Mouse (Mus musculus): ENCODE data around the gene Nadk2. TPM values are rescaled to one million over a fixed set of nuclear protein-coding genes. Genes with fewer than 3 reads are reported as not detected.

The Nadk2 gene
- total RNA-seq (2021), result 10 to 100 TPM; 21.1 to 25.0 TPM
- long read RNA-seq, experiment 1, full-length matches to known transcripts, result 25 of 41 reads
- long read RNA-seq, experiment 1, partial matches to known transcripts, result 1 of 41 reads
- long read RNA-seq, experiment 1, other reads (novel, unspliced or antisense), result 15 of 41 reads
- long read RNA-seq, experiment 2, full-length matches to known transcripts, result 31 of 60 reads
- long read RNA-seq, experiment 2, partial matches to known transcripts, result 5 of 60 reads
- long read RNA-seq, experiment 2, other reads (novel, unspliced or antisense), result 24 of 60 reads

GRCm38 (mm10) chr15:9070912-9071555, at the start of gene Nadk2:
Gene Nadk2 (plus strand): TSS chr15:9071260.
- intact Hi-C loops (cut with DNase I; ENCODE audit: low total_unique reads), result no loop called here

GRCm38 (mm10) chr15:9055704-9056103, 15.4 kb upstream of the Nadk2 start:
- intact Hi-C loops (cut with DNase I; ENCODE audit: low total_unique reads), result no loop called here
- DNase-seq, result no peak

More at GRCm38 (mm10) chr15:9070912-9071555, at the start of gene Nadk2:
- peak; percentile 99 for DNase-seq

- intact Hi-C loops (cut with DNase I; ENCODE audit: low total_unique reads), result no loop called here
- no peak for DNase-seq
Measured at GRCm38 (mm10) chr15:9059856-9060255, 11.2 kb upstream of the Nadk2 start.

- DNase-seq, result no peak
- intact Hi-C loops (cut with DNase I; ENCODE audit: low total_unique reads), result no loop called here
Measured at GRCm38 (mm10) chr15:9061150-9061882, 9.7 kb upstream of the Nadk2 start.

- DNase-seq, result no peak
- intact Hi-C loops (cut with DNase I; ENCODE audit: low total_unique reads), result no loop called here
Measured at GRCm38 (mm10) chr15:9068881-9069280, 2.2 kb upstream of the Nadk2 start.

- intact Hi-C loops (cut with DNase I; ENCODE audit: low total_unique reads), result no loop called here
- no peak for DNase-seq
Measured at GRCm38 (mm10) chr15:9070353-9070752, 707 bp upstream of the Nadk2 start.

- DNase-seq, result peak; percentile 48
- intact Hi-C loops (cut with DNase I; ENCODE audit: low total_unique reads), result no loop called here
Measured at GRCm38 (mm10) chr15:9071556-9072544, 790 bp downstream of the Nadk2 start.

GRCm38 (mm10) chr15:9072630-9073029, 1.6 kb downstream of the Nadk2 start:
- intact Hi-C loops (cut with DNase I; ENCODE audit: low total_unique reads), result no loop called here
- DNase-seq, result no peak

- intact Hi-C loops (cut with DNase I; ENCODE audit: low total_unique reads), result no loop called here
Measured at GRCm38 (mm10) chr15:9073067-9073608, 2.1 kb downstream of the Nadk2 start.

GRCm38 (mm10) chr15:9073684-9074083, 2.6 kb downstream of the Nadk2 start:
- intact Hi-C loops (cut with DNase I; ENCODE audit: low total_unique reads), result no loop called here
- no peak for DNase-seq

More at GRCm38 (mm10) chr15:9073067-9073608, 2.1 kb downstream of the Nadk2 start:
- DNase-seq, result no peak

- intact Hi-C loops (cut with DNase I; ENCODE audit: low total_unique reads), result no loop called here
- DNase-seq, result no peak
Measured at GRCm38 (mm10) chr15:9074139-9074538, 3.1 kb downstream of the Nadk2 start.

- no peak for DNase-seq
- intact Hi-C loops (cut with DNase I; ENCODE audit: low total_unique reads), result no loop called here
Measured at GRCm38 (mm10) chr15:9074671-9075070, 3.6 kb downstream of the Nadk2 start.

- DNase-seq, result no peak
- intact Hi-C loops (cut with DNase I; ENCODE audit: low total_unique reads), result no loop called here
Measured at GRCm38 (mm10) chr15:9075608-9076200, 4.6 kb downstream of the Nadk2 start.

GRCm38 (mm10) chr15:9078481-9079300, 7.6 kb downstream of the Nadk2 start:
- no peak for DNase-seq
- intact Hi-C loops (cut with DNase I; ENCODE audit: low total_unique reads), result no loop called here

GRCm38 (mm10) chr15:9079626-9080025, 8.6 kb downstream of the Nadk2 start:
- no peak for DNase-seq
- intact Hi-C loops (cut with DNase I; ENCODE audit: low total_unique reads), result no loop called here

- intact Hi-C loops (cut with DNase I; ENCODE audit: low total_unique reads), result no loop called here
- DNase-seq, result no peak
Measured at GRCm38 (mm10) chr15:9080206-9080605, 9.1 kb downstream of the Nadk2 start.

GRCm38 (mm10) chr15:9081294-9081693, 10.2 kb downstream of the Nadk2 start:
- DNase-seq, result no peak
- intact Hi-C loops (cut with DNase I; ENCODE audit: low total_unique reads), result no loop called here

- intact Hi-C loops (cut with DNase I; ENCODE audit: low total_unique reads), result no loop called here
- no peak for DNase-seq
Measured at GRCm38 (mm10) chr15:9082753-9083152, 11.7 kb downstream of the Nadk2 start.

Measured in gastrocnemius, postnatal 14 days (tissue).